Mouse (Mus musculus): ENCODE results near the gene Angptl2.

DNA sequence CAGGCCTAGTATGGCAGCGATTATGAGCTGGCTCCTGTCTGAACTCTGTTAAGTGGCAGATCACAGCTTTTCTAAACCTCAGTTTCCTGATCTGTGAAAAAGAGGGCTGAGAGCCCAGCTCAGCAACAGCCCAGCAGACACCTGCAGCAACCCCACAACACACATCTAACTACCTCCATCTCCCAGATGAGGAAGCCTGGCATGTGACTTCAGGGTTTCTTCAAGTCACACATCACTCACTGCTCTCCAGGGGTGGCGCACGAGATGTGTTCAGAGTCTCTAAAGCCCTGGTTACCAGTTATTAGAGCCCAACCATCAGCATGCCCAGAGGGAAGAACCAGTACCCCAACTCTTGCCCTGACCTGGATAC, 1.5 kb downstream of the Angptl2 start:
- no peak for TF ChIP-seq POLR2A (IDR thresholded peaks at IDR 0.05; ENCODE audit: insufficient read depth, low read length)
- TF ChIP-seq CTCF (IDR thresholded peaks at IDR 0.05; ENCODE audit: low read depth, low read length) = no peak

Data from ES-Bruce4 (cell line).